Mouse (Mus musculus) embryonic facial prominence, embryonic 14.5 days (tissue): ENCODE measurements around the gene Ltb4r1. TPM values are rescaled to one million over a fixed set of nuclear protein-coding genes. Genes with fewer than 3 reads are reported as not detected.
A peak's percentile ranks its signal among the peaks of the same experiment; 100 is the strongest.

Experiments
- ATAC-seq: fragments of 200-750 bp; cut with Nextera tagmentation; 2 replicates; pipeline ENCODE4 v1.8.0; 2017; ENCODE audit warnings: low read depth, moderate number of reproducible peaks, moderate TSS enrichment
- DNase-seq: peaks from one replicate; pipeline ENCODE4 v3.0.0-alpha.2; 2015; ENCODE audit warnings: low spot score
- H3K27ac ChIP-seq: fragments of 300-500 bp; sonication (generic); replicated peaks from 2 replicates; pipeline ENCODE4 v1.5.1; 2014; ENCODE audit warnings: low read depth, mild to moderate bottlenecking, low read length, moderate library complexity
- H3K27me3 ChIP-seq: fragments of 300-500 bp; sonication (generic); replicated peaks from 2 replicates; pipeline ENCODE4 v1.6.1; 2014; ENCODE audit warnings: low read length; ENCODE audit not compliant: control insufficient read depth, insufficient read depth
- H3K36me3 ChIP-seq: fragments of 300-500 bp; sonication (generic); 2 replicates; pipeline ENCODE4 v1.6.1; 2014; ENCODE audit warnings: low read length, mixed read lengths; ENCODE audit not compliant: control insufficient read depth, insufficient read depth
- H3K4me1 ChIP-seq: fragments of 300-500 bp; sonication (generic); 2 replicates; pipeline ENCODE4 v1.6.1; 2014; ENCODE audit warnings: antibody characterized with exemption, low read length; ENCODE audit not compliant: control insufficient read depth, insufficient read depth
- H3K4me2 ChIP-seq: fragments of 300-500 bp; sonication (generic); 2 replicates; pipeline ENCODE4 v1.6.1; 2014; ENCODE audit warnings: low read depth, mild to moderate bottlenecking, low read length, moderate library complexity, mixed read lengths
- H3K4me3 ChIP-seq: fragments of 300-500 bp; sonication (generic); 2 replicates; pipeline ENCODE4 v1.5.1; 2014; ENCODE audit warnings: low read depth, mild to moderate bottlenecking, low read length
- H3K9ac ChIP-seq: fragments of 300-500 bp; sonication (generic); 2 replicates; pipeline ENCODE4 v1.6.1; 2014; ENCODE audit warnings: low read depth, mild to moderate bottlenecking, low read length, moderate library complexity, mixed read lengths
- H3K9me3 ChIP-seq: fragments of 300-500 bp; sonication (generic); 2 replicates; pipeline ENCODE4 v1.6.1; 2016; ENCODE audit warnings: low read length; ENCODE audit not compliant: control insufficient read depth
- WGBS: fragments of 180-500 bp; shearing (Covaris S2); extraction: QIAGEN DNeasy Blood & Tissue Kit; methylation state at CpG from one replicate; pipeline ENCODE4 v1.1.7; 2014; 5-methylcytosine and 5-hydroxymethylcytosine counted together
- polyA plus RNA-seq: library from polyadenylated mRNA; unstranded; fragments of >200 nt; fragmentation: Nextera tagmentation; extraction: Ambion mirVana; gene quantifications from 2 replicates; pipeline ENCODE4 v1.2.1, GENCODE M21; 2014

The Ltb4r1 gene
- polyA plus RNA-seq, 1 experiment from 2014 or later, result 0.56 TPM

GRCm38 (mm10) chr14:55777176-55777575 lies 11.4 kb downstream of the Ltb4r1 start:
- ATAC-seq (no peak), DNase-seq (no peak)
- Histone ChIP-seq H3K27ac (no peak overlapping the region), H3K9me3 (no peaks in the 10 kb centered on the region), H3K36me3 (peaks cover 16% of the 10 kb centered on the region; the same call in 1 of the 2 replicates), H3K4me3 (no peak overlapping the region), H3K9ac (no peak overlapping the region), H3K4me1 (peaks cover 8% of the 10 kb centered on the region), H3K27me3 (peaks cover 5% of the 10 kb centered on the region; the same call in 1 of the 2 replicates), H3K4me2 (no peak overlapping the region)
- WGBS, result 37% methylated on average over 3 of the region's 3 CpGs

GRCm38 (mm10) chr14:55777806-55778205 lies 12.0 kb downstream of the Ltb4r1 start:
- no peak overlapping the region for H3K4me2 ChIP-seq
- peaks cover 5% of the 10 kb centered on the region; the same call in 1 of the 2 replicates for H3K27me3 ChIP-seq
- peaks cover 16% of the 10 kb centered on the region; the same call in 1 of the 2 replicates for H3K36me3 ChIP-seq
- no peak overlapping the region for H3K4me3 ChIP-seq
- DNase-seq (no peak), ATAC-seq (no peak)
- no peaks in the 10 kb centered on the region for H3K9me3 ChIP-seq
- no peak overlapping the region for H3K9ac ChIP-seq
- 87% methylated on average over 11 of the region's 11 CpGs for WGBS
- peaks cover 14% of the 10 kb centered on the region for H3K4me1 ChIP-seq
- no peak overlapping the region for H3K27ac ChIP-seq

GRCm38 (mm10) chr14:55778686-55779085 lies 12.9 kb downstream of the Ltb4r1 start:
- no peak overlapping the region for H3K9ac ChIP-seq
- DNase-seq (no peak), ATAC-seq (no peak)
- H3K27me3 ChIP-seq, result peaks cover 5% of the 10 kb centered on the region; the same call in 1 of the 2 replicates
- H3K4me3 ChIP-seq, result no peak overlapping the region
- 88% methylated on average over 15 of the region's 15 CpGs for WGBS
- H3K36me3 ChIP-seq, result peaks cover 16% of the 10 kb centered on the region; the same call in 1 of the 2 replicates
- H3K4me1 ChIP-seq, result peaks cover 15% of the 10 kb centered on the region
- H3K9me3 ChIP-seq, result no peaks in the 10 kb centered on the region
- no peak overlapping the region for H3K4me2 ChIP-seq
- H3K27ac ChIP-seq, result no peak overlapping the region

GRCm38 (mm10) chr14:55779656-55780055 lies 13.9 kb downstream of the Ltb4r1 start:
- Histone ChIP-seq H3K4me1 (peaks cover 15% of the 10 kb centered on the region), H3K27ac (no peak overlapping the region), H3K36me3 (peaks cover 14% of the 10 kb centered on the region; the same call in 1 of the 2 replicates), H3K9ac (no peak overlapping the region), H3K4me2 (no peak overlapping the region), H3K27me3 (peaks cover 5% of the 10 kb centered on the region; the same call in 1 of the 2 replicates), H3K4me3 (no peak overlapping the region), H3K9me3 (no peaks in the 10 kb centered on the region)
- 53% methylated on average over 16 of the region's 16 CpGs for WGBS
- DNase-seq (no peak), ATAC-seq (no peak)

GRCm38 (mm10) chr14:55780736-55781135 lies 15.0 kb downstream of the Ltb4r1 start:
- Histone ChIP-seq H3K4me1 (peaks cover 15% of the 10 kb centered on the region), H3K27ac (no peak overlapping the region), H3K27me3 (peaks cover 5% of the 10 kb centered on the region; the same call in 1 of the 2 replicates), H3K4me2 (no peak overlapping the region), H3K4me3 (no peak overlapping the region), H3K36me3 (0 out of 2 replicates have a peak, but pooled peaks cover 9% of the 10 kb centered on the region), H3K9me3 (no peaks in the 10 kb centered on the region), H3K9ac (no peak overlapping the region)
- WGBS, result 81% methylated on average over 11 of the region's 11 CpGs
- ATAC-seq, result no peak
- DNase-seq, result no peak

- H3K27me3 ChIP-seq, result peaks cover 9% of the 10 kb centered on the region; the same call in 1 of the 2 replicates
- 16% methylated on average over 14 of the region's 14 CpGs for WGBS
- no peaks in the 10 kb centered on the region for H3K9me3 ChIP-seq
- H3K4me1 ChIP-seq, result peaks cover 15% of the 10 kb centered on the region
- peak overlapping the region; percentile 28 for H3K4me3 ChIP-seq
- DNase-seq, result peak; percentile 93
- H3K4me2 ChIP-seq, result peak overlapping the region; percentile 60
- no peak overlapping the region for H3K9ac ChIP-seq
- ATAC-seq, result peak; percentile 79
- 0 out of 2 replicates have a peak, but pooled peaks cover 9% of the 10 kb centered on the region for H3K36me3 ChIP-seq
- no peak overlapping the region for H3K27ac ChIP-seq
Measured at GRCm38 (mm10) chr14:55781310-55781709, 15.5 kb downstream of the Ltb4r1 start.

GRCm38 (mm10) chr14:55782361-55782960 lies 16.7 kb downstream of the Ltb4r1 start:
- 31% methylated on average over 9 of the region's 9 CpGs for WGBS
- DNase-seq, result no peak
- no peak for ATAC-seq
- peak overlapping the region; percentile 76 for H3K27ac ChIP-seq
- no peaks in the 10 kb centered on the region for H3K9me3 ChIP-seq
- peaks cover 15% of the 10 kb centered on the region for H3K4me1 ChIP-seq
- peak overlapping the region; percentile 51; the same call in 1 of the 2 replicates for H3K9ac ChIP-seq
- H3K36me3 ChIP-seq, result 0 out of 2 replicates have a peak, but pooled peaks cover 9% of the 10 kb centered on the region
- H3K4me2 ChIP-seq, result peak overlapping the region; percentile 60
- H3K4me3 ChIP-seq, result peak overlapping the region; percentile 44
- H3K27me3 ChIP-seq, result peaks cover 9% of the 10 kb centered on the region; the same call in 1 of the 2 replicates

- DNase-seq (peak; percentile 95), ATAC-seq (peak; percentile 60)
- H3K4me1 ChIP-seq, result peaks cover 22% of the 10 kb centered on the region
- peak overlapping the region; percentile 76 for H3K27ac ChIP-seq
- H3K4me2 ChIP-seq, result peak overlapping the region; percentile 60
- WGBS, result 5% methylated on average over 22 of the region's 31 CpGs
- no peaks in the 10 kb centered on the region for H3K9me3 ChIP-seq
- H3K36me3 ChIP-seq, result 0 out of 2 replicates have a peak, but pooled peaks cover 9% of the 10 kb centered on the region
- H3K4me3 ChIP-seq, result peak overlapping the region; percentile 44
- peaks cover 9% of the 10 kb centered on the region; the same call in 1 of the 2 replicates for H3K27me3 ChIP-seq
- peak overlapping the region; percentile 58 for H3K9ac ChIP-seq
Measured at GRCm38 (mm10) chr14:55783171-55783957, 17.6 kb downstream of the Ltb4r1 start.
